In the genomic region with DNA sequence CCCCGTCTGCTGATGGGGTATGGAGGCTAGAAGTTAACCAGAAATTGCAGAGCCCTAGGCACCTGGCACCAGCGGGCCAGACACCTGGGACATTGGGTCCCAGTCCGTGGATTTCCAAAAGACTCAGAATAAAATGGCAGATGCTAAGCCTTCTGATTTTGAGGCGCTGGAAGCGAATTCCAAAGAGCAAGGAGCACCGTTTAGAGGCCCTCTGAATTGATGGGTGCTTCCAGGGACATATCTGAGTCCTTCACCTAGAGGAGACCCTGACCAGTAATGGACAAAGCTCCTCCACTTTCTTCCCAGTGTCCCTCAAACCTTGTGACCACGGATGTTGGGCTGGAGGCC, we compare ENCODE assay signal across 11 mouse cellular contexts. TPM values are rescaled to one million over a fixed set of nuclear protein-coding genes. Genes with fewer than 3 reads are reported as not detected.
DNase-seq lines count a peak whose midpoint lies in the region; ATAC-seq lines count a peak whose summit lies in the region.
"Had no signal": no experiment of that assay in that cellular context is flagged by ENCODE, and none has a peak within 500 bp of the region (broad histone marks: within the 10 kb centered on the region; RNA-seq: fewer than 3 reads in every experiment).

No protein-coding gene starts in this region.

- H3K27ac ChIP-seq in forebrain, embryonic 12.5 days: no peak overlapping the region
- no peak overlapping the region for H3K27ac ChIP-seq in forebrain, embryonic 16.5 days (ENCODE audit: low read length)
- no peak overlapping the region for H3K27ac ChIP-seq in kidney, embryonic 16.5 days (ENCODE audit: low read length)
- no peak overlapping the region for H3K27ac ChIP-seq in embryonic facial prominence, embryonic 12.5 days
- H3K27ac ChIP-seq in midbrain, embryonic 11.5 days (ENCODE audit: low read depth, low read length): peak overlapping the region; percentile 50; the same call in 1 of the 2 replicates
- H3K27ac ChIP-seq: liver, embryonic 15.5 days had no signal

- H3K4me3 ChIP-seq in forebrain, embryonic 12.5 days (replicated peaks): 0 out of 2 replicates have a peak overlapping the region, but pooled peaks have one; percentile 37
- H3K4me3 ChIP-seq in forebrain, embryonic 16.5 days (replicated peaks; ENCODE audit: low read length): no peak overlapping the region
- peak overlapping the region; percentile 44; the same call in 1 of the 2 replicates for H3K4me3 ChIP-seq in kidney, embryonic 16.5 days (ENCODE audit: low read length)
- peak overlapping the region; percentile 40; the same call in 1 of the 2 replicates for H3K4me3 ChIP-seq in embryonic facial prominence, embryonic 12.5 days
- peak overlapping the region; percentile 34 for H3K4me3 ChIP-seq in midbrain, embryonic 11.5 days (ENCODE audit: low read depth, low read length)

- no peaks in the 10 kb centered on the region for H3K9me3 ChIP-seq in forebrain, embryonic 12.5 days
- no peaks in the 10 kb centered on the region for H3K9me3 ChIP-seq in forebrain, embryonic 16.5 days (ENCODE audit: control insufficient read depth, low read length)
- no peaks in the 10 kb centered on the region for H3K9me3 ChIP-seq in kidney, embryonic 16.5 days (ENCODE audit: low read length)
- H3K9me3 ChIP-seq in embryonic facial prominence, embryonic 12.5 days: no peaks in the 10 kb centered on the region
- no peaks in the 10 kb centered on the region for H3K9me3 ChIP-seq in midbrain, embryonic 11.5 days (ENCODE audit: control insufficient read depth, low read length)
- H3K9me3 ChIP-seq: liver, embryonic 15.5 days had no signal

- H3K4me1 ChIP-seq in forebrain, embryonic 12.5 days: peaks cover 57% of the 10 kb centered on the region
- peaks cover 36% of the 10 kb centered on the region for H3K4me1 ChIP-seq in forebrain, embryonic 16.5 days (replicated peaks; ENCODE audit: control insufficient read depth, insufficient read depth, low read length)
- peaks cover 48% of the 10 kb centered on the region for H3K4me1 ChIP-seq in kidney, embryonic 16.5 days (ENCODE audit: insufficient read depth, low read length)
- H3K4me1 ChIP-seq in embryonic facial prominence, embryonic 12.5 days: peaks cover 57% of the 10 kb centered on the region
- peaks cover 40% of the 10 kb centered on the region for H3K4me1 ChIP-seq in midbrain, embryonic 11.5 days (ENCODE audit: control insufficient read depth, insufficient read depth, low read length)

- no peak overlapping the region for H3K4me2 ChIP-seq in forebrain, embryonic 12.5 days
- no peak overlapping the region for H3K4me2 ChIP-seq in forebrain, embryonic 16.5 days (ENCODE audit: low read length)
- peak overlapping the region; percentile 79 for H3K4me2 ChIP-seq in kidney, embryonic 16.5 days (replicated peaks; ENCODE audit: low read depth, low read length)
- H3K4me2 ChIP-seq in embryonic facial prominence, embryonic 12.5 days (replicated peaks): peak overlapping the region; percentile 62
- peak overlapping the region; percentile 14 for H3K4me2 ChIP-seq in midbrain, embryonic 11.5 days

- H3K9ac ChIP-seq in forebrain, embryonic 12.5 days: no peak overlapping the region
- no peak overlapping the region for H3K9ac ChIP-seq in forebrain, embryonic 16.5 days (replicated peaks; ENCODE audit: low read depth, low read length)
- no peak overlapping the region for H3K9ac ChIP-seq in kidney, embryonic 16.5 days (replicated peaks; ENCODE audit: low read length)
- H3K9ac ChIP-seq in embryonic facial prominence, embryonic 12.5 days: 0 out of 2 replicates have a peak overlapping the region, but pooled peaks have one; percentile 4
- peak overlapping the region; percentile 50 for H3K9ac ChIP-seq in midbrain, embryonic 11.5 days (ENCODE audit: low read length)
- H3K9ac ChIP-seq: liver, embryonic 15.5 days had no signal

- no peak for ATAC-seq in forebrain, embryonic 12.5 days (ENCODE audit: low FRiP score)
- ATAC-seq in forebrain, embryonic 16.5 days: no peak
- no peak for ATAC-seq in kidney, embryonic 16.5 days (ENCODE audit: low FRiP score, low TSS enrichment)
- ATAC-seq in embryonic facial prominence, embryonic 12.5 days (ENCODE audit: insufficient number of reproducible peaks, insufficient read depth, low FRiP score, low TSS enrichment): no peak
- ATAC-seq in midbrain, embryonic 11.5 days (ENCODE audit: low FRiP score): no peak

- peaks cover 100% of the 10 kb centered on the region for H3K27me3 ChIP-seq in forebrain, embryonic 12.5 days
- H3K27me3 ChIP-seq in forebrain, embryonic 16.5 days (replicated peaks; ENCODE audit: control insufficient read depth, insufficient read depth, low read length): peaks cover 87% of the 10 kb centered on the region
- H3K27me3 ChIP-seq in kidney, embryonic 16.5 days (ENCODE audit: insufficient read depth, low read length): peaks cover 100% of the 10 kb centered on the region
- H3K27me3 ChIP-seq in embryonic facial prominence, embryonic 12.5 days: peaks cover 99% of the 10 kb centered on the region
- peaks cover 100% of the 10 kb centered on the region for H3K27me3 ChIP-seq in midbrain, embryonic 11.5 days (ENCODE audit: control insufficient read depth, insufficient read depth, low read length)

- 2% methylated on average over 7 of the region's 7 CpGs for WGBS in forebrain, embryonic 12.5 days
- 8% methylated on average over 7 of the region's 7 CpGs for WGBS in forebrain, embryonic 16.5 days
- 25% methylated on average over 7 of the region's 7 CpGs for WGBS in kidney, embryonic 16.5 days
- 4% methylated on average over 7 of the region's 7 CpGs for WGBS in embryonic facial prominence, embryonic 12.5 days
- 4% methylated on average over 7 of the region's 7 CpGs for WGBS in midbrain, embryonic 11.5 days

- no peak for DNase-seq in kidney, postnatal 10 days
- DNase-seq in midbrain, embryonic 11.5 days (ENCODE audit: low spot score, missing footprints): peak; percentile 96
- no peak for DNase-seq in layer of hippocampus, postnatal 36 days
- no peak for DNase-seq in right cerebral cortex, postnatal 4 days

- no peaks in the 10 kb centered on the region for H3K36me3 ChIP-seq in forebrain, embryonic 12.5 days (replicated peaks)
- no peaks in the 10 kb centered on the region for H3K36me3 ChIP-seq in forebrain, embryonic 16.5 days (ENCODE audit: control insufficient read depth, insufficient read depth)
- no peaks in the 10 kb centered on the region for H3K36me3 ChIP-seq in kidney, embryonic 16.5 days (ENCODE audit: insufficient read depth, low read length)
- no peaks in the 10 kb centered on the region for H3K36me3 ChIP-seq in embryonic facial prominence, embryonic 12.5 days
- H3K36me3 ChIP-seq in midbrain, embryonic 11.5 days (ENCODE audit: control insufficient read depth, insufficient read depth, low read length): no peaks in the 10 kb centered on the region
- H3K36me3 ChIP-seq: liver, embryonic 15.5 days had no signal

RNA-seq across cellular contexts. Expression of gene Gata2, which starts 1.3 kb away (rescaled TPM):
- polyA plus RNA-seq in forebrain, embryonic 12.5 days (2016; fragmentation: Nextera tagmentation; extraction: Ambion mirVana): 9.4 and 14.6 TPM in 2 replicates
- 1.8 TPM in 2 replicates for polyA plus RNA-seq in forebrain, embryonic 16.5 days (2015; fragmentation: Nextera tagmentation; extraction: Ambion mirVana)
- polyA plus RNA-seq in kidney, embryonic 16.5 days (2015; fragmentation: Nextera tagmentation; extraction: Ambion mirVana): 66.3 and 68.9 TPM in 2 replicates
- 40.3 and 50.4 TPM in 2 replicates for polyA plus RNA-seq in embryonic facial prominence, embryonic 12.5 days (2016; fragmentation: Nextera tagmentation; extraction: Ambion mirVana)
- polyA plus RNA-seq in midbrain, embryonic 11.5 days (2014; fragmentation: Nextera tagmentation; extraction: Ambion mirVana): 26.6 and 28.6 TPM in 2 replicates
- total RNA-seq in layer of hippocampus, postnatal 36 days (2021): 1 to 10 TPM; 3.7 to 7.8 TPM

RNA-seq across cellular contexts. Expression of gene Dnajb8, which starts 27.1 kb away (rescaled TPM):
- not detected in 2 replicates for polyA plus RNA-seq in forebrain, embryonic 12.5 days (2016; fragmentation: Nextera tagmentation; extraction: Ambion mirVana)
- not detected in 2 replicates for polyA plus RNA-seq in forebrain, embryonic 16.5 days (2015; fragmentation: Nextera tagmentation; extraction: Ambion mirVana)
- not detected in 2 replicates for polyA plus RNA-seq in kidney, embryonic 16.5 days (2015; fragmentation: Nextera tagmentation; extraction: Ambion mirVana)
- not detected in 2 replicates for polyA plus RNA-seq in embryonic facial prominence, embryonic 12.5 days (2016; fragmentation: Nextera tagmentation; extraction: Ambion mirVana)
- not detected in 2 replicates for polyA plus RNA-seq in midbrain, embryonic 11.5 days (2014; fragmentation: Nextera tagmentation; extraction: Ambion mirVana)
- not detected for total RNA-seq in layer of hippocampus, postnatal 36 days (2021)
- total RNA-seq: ES-E14 had no signal
- polyA plus RNA-seq: liver, embryonic 15.5 days; urinary bladder, adult 2 months had no signal

Comparison
In these comparisons a context has a peak if more than half of its experiments do, and no peak if none do; other contexts are left out.
1. H3K4me2 ChIP-seq: peak in kidney, embryonic 16.5 days (single experiment), embryonic facial prominence, embryonic 12.5 days (single experiment) and midbrain, embryonic 11.5 days (single experiment); none in forebrain, embryonic 12.5 days (single experiment) and forebrain, embryonic 16.5 days (single experiment).
2. H3K9ac ChIP-seq: peak in embryonic facial prominence, embryonic 12.5 days (single experiment) and midbrain, embryonic 11.5 days (single experiment); none in forebrain, embryonic 12.5 days (single experiment), forebrain, embryonic 16.5 days (single experiment) and kidney, embryonic 16.5 days (single experiment).